Mouse (Mus musculus) spleen, postnatal 4 days (tissue): ENCODE results near the gene Nr2f6.

Source experiments
- DNase-seq, 2 experiments: peaks; one replicate each; pipeline ENCODE4 v3.0.0; 2022; ENCODE audit warnings: low spot score in 2 of 2

The Nr2f6 gene

DNA sequence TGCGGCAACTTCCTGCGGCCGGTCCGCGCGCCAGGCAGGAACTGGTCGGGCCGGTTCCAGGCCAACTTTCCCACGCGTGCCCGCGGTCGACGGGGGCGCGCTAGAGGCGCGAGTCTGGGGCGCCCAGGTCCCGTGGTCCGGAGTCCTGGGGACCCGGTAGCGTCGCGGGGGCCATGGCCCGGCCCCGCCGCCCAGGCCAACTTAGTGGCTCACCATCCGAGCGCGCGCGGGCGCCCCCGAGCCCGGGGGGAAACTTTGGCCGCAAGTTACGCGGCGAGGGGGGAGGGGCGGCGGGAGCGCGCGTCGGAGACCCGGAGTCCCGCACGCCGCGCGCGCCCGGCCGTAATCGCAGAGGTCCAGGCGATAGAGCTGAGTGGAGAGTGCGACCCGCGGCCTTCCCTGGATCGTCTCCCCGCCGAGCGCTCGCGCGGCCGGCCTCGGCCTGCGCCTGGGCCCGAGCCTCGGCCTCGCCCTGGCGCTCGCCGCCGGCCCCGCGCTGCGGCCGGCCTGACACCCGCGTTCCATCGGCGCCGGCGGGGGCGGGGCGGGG, at the start of gene Nr2f6:
Gene Nr2f6, minus strand, starts transcription at position 540 of the 550 bp plus-strand sequence.
- DNase-seq = no peak

DNA sequence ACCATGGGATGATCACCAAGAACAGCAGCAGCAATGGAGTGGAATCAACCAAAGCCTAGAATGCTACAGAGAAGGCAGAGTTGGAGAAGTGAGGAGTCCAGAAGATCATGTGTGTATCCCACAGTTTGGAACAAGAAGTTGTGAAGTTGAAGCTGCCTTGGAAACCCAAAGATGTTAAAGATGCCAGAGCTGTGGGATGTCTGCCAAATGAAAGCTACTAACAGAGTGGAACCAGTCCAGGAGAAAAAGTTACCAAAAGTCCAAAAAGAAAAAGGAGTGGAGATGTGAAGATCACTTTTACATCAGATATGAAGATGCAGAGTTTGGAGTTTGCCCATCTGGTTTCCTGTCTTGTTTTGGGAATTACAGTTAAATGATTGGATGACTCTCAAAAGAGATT, 40.4 kb upstream of the Nr2f6 start:
- no peak for DNase-seq

DNA sequence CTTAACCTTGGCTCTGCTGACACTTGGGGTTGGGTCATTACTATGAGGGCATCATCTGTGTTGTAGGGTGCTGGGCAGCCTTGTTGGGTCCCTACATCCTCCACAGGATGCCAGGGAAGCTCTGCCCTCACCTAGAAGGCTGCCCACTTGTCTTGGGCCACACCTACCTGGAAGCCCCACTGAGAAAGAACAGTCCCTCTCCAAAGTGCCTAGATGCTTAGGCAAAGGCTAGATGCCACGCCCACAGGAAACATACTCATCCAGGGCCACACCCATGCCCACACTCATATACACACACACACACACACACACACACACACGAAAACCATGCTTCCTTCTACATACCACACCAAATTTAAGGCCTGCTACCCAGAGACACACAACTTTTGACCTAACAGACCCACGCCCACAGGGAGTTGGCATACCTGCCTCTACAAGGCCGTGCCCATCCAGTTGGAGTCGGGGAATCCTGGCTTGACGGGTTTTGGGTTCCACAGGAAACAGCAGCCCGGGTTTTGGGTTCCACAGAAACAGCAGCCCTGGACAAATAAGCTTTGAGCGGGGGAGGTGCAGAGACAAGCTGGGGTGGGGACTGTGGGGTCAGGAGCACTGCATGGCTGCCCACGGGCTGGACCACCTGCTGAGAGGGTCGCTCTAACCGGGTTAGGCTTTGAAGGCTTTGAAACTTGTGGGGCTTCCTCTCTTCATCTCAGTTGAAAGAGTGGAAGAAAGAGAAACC, 29.9 kb upstream of the Nr2f6 start:
- DNase-seq = peak in 1 of 2 experiments; percentile 61

DNA sequence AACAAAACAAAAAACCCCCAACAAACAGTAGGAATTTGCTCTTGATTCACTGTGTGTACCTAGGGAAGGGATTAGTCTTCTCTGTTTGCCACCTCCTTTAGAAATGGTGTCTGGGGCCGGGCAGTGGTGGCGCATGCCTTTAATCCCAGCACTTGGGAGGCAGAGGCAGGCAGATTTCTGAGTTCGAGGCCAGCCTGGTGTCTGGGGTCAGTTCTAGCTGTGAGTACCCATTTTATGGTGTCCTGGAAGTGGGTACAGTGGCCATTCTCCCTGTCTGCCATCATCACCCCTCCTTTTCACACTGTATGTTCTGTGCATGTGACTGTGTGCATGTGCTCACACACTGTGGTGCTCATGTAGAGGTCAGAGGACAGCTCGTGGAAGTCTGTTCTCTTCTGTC, 26.5 kb upstream of the Nr2f6 start:
- peak in 1 of 2 experiments; percentile 8 for DNase-seq

DNA sequence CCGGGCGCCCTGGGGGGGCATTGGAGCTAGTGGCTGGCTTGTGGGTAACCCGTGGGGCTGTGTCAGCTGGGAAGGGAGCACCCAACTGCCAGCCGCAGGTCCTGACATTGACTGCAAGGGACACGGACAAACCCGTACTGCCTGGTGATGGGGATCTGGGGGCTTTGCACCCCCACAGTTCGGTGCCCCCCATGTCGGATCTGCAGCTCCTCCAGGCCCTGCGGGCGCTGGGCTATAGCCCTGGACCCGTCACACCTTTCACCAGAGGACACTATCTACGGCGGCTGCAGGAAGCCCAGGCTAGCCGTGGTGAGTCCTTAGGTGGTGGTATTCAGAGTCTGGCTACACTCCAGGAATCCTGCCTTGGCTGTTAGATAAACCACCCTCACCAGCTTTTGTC, 25.7 kb upstream of the Nr2f6 start:
- DNase-seq = peak; percentile 21 to 65

DNA sequence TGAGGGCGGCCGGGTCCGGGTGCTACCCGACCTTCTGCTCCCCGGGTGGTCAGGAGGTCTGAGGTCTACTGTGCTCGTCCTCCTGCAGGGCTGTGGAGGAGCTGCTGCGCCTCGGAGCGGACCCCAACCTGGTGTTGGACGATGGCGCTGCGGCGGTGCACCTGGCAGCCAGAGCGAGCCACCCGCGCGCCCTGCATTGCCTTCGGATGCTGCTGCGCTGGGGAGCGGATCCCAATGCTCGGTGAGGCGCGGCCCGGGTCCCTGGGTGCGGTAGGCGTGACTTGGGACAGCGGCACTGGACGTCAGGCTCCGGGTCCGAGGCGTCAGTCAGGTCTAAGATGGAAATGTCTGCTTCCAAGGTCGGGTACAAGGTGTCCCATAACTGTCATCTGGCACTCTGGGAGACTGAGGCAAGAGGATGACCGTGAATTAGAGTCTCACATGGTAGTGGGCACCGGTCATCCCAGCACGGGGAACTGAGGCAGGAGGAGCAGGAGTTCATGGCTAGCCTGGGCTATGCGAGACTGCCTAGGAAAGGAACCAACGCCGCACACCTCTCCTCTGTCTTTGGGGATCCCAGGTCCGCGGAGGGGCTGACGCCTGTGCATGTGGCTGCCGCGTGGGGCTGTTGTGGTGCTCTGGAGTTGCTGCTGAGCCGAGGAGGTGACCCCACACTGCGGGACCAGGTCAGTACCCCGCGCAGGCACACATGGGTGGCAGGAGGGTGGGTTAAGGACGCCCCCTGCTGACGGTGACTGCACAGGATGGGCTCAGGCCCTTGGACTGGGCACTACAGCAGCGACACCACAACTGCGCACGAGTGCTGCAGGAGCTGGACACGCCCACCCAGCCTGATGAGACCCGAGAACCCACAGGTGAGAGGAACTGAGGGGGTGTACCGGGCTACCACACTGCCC, 24.6 kb upstream of the Nr2f6 start:
- peak; percentile 86 to 93 for DNase-seq

DNA sequence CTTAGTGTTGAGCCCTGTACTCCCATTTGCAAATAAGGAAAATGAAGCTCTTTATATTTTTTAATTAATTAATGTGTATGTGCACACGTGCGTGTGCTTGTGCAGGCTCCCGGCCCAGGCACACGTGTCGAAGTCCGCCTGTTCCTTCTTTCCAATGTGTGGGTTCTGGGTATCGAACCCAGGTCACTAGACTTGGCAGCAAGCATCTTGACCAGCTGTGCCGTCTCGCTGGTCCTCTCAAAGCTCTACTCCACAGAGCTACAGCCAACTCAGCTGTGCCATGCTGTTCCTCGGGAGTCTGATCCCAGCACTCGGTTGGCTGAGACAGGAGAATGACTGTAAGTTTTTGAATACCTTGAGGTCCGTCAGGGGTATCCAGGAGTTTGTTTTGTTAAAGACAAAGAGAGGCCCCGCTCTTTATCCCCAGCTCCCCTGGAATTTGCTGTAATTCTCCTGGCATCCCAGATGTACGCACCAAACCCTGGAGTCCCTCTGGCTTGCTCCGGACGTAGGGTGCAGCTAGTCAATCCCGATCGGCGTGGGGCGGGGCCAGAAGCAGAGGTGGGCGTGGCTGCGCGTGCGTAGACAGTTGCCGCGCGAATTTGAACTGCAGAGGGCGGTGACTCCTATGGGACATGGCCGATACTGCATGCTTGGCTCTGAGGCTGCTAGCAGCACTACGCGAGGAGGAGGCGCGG, 23.8 kb upstream of the Nr2f6 start, which contains the start of gene Ankle1:
Gene Ankle1, plus strand, starts transcription at position 610 of the 698 bp plus-strand sequence.
- peak; percentile 99 for DNase-seq

DNA sequence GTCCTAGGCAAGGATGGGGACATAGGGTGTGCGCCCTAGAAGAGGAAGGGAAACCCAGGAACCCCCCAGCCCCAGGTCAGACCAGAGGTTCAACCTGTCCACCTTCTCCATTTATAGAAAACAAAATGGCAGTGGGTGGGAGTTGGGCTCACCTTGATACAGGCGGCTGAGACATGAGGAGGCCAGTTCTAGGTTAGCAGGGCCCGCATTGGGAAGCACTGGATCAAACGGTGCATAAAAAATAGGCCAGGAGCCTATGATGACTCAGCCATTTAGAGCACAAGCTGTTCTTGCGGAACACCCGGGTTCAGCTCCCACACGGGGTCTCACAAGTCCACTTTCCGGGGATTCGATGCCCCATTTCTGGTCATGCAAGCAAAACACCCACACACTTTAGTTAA, 23.2 kb upstream of the Nr2f6 start:
- no peak for DNase-seq

DNA sequence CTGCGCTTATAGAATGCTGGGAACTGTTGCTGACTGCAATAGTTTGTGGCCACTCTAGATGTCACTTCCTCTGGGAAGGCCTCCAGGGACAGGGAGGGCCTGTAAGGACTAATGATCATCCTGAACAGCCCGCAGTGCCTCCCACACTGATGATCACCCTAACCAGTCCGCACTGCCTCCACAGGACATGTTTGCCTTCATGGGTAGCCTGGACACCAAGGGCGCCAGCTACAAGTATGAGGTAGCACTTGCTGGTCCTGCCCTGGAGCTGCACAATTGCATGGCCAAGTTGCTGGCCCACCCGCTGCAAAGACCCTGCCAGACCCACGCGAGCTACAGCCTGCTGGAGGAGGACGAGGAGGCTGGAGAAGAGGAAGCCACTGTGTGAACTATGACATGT, 22.3 kb upstream of the Nr2f6 start:
- no peak for DNase-seq

DNA sequence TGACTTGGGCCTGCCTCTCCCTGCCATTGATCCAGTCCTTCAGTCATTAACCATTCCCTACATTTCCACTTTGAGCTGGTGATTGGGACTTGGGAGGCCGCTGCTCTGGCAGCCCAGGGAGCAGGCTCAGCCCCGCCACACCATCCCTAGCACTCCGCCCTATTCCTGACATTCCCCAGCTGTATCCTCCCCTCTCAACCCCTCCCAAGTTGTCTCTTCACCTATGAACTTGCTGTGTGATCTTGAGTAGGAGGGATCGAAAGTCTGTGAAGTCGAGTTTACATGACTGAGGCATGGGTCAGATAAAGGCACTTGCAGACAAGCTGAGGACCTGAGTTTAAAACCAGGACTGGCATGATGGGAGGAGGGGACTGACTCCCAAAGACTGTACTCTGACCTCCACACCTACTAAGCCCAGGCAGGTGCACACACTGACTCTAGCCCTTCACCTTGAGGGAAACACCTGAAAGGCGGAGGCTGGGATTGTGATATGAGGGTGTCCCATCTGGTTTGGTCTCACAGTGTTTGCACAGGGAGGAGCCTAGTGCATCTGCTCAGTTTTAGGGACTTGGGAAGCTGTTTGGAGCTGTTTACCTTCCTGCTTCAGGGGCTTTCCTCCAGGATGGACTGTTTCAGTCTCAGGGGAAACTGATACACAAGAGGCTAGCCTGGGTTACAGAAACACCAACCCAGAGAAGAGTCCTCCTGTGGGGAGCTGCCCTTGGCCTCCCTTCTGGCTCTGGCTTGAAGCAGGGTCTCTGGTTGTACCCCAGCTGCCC, 21.5 kb upstream of the Nr2f6 start:
- DNase-seq = no peak

DNA sequence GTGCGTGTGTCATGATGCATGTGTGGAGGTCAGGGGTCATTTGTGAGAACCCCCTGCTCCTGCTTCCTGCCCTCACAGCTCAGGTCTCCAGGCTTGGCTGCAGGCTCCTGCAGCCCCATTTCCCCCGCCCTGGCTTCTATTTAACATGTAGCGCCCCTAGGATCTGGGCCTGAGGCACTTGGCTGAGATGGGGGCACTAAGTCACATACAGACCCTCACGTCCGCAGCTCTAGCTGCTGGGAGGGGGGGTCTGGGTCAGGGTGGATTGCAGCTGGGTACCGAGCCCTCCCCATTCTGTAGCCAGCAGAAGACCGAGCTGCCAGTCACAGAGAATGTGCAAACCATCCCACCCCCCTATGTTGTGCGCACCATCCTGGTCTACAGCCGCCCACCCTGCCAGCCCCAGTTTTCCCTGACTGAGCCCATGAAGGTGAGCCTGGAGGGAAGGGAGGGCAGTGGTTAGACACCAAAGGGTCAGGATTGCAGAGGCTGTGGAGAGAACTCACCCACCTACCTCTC, 20.7 kb upstream of the Nr2f6 start:
- DNase-seq = peak in 1 of 2 experiments; percentile 55

DNA sequence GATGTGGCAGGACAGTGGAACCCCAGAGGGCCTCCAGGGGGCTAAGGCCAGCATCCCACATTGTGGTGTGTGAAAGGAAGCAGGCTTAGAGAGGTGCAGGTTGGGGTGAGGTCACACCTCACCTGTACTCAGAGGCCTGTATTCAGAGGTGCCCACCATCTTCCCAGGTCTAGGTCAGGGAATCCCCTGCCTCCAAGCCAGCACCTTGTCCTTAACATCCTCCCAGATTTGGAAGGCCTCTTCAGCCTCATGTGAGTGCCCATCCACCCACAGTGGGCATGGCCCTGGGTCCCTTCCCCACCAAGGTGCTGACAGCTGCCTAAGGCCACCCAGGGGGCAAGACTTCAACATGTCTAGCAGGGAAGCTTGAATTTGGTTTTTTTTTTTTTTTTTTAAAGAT, 19.7 kb upstream of the Nr2f6 start:
- peak in 1 of 2 experiments; percentile 58 for DNase-seq

DNA sequence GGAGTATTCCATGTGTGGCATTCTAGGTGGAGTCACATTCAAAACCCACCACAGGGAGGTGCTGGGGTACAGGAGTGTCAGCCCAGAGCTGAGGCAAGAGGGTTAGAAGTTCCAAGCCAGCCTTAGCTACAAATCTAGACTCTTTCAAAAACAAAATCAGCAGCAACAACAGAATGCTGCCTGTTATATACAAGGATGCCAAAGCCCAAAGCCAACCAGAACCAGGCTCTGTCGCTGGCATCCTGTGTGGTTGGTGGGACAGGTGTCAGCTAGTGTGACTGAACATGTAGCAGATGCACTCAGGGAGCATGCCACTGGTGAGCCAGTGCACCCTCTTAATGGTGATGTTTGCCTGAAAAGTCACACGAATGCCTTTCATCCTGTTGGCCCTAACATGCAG, 19.1 kb upstream of the Nr2f6 start:
- no peak for DNase-seq

DNA sequence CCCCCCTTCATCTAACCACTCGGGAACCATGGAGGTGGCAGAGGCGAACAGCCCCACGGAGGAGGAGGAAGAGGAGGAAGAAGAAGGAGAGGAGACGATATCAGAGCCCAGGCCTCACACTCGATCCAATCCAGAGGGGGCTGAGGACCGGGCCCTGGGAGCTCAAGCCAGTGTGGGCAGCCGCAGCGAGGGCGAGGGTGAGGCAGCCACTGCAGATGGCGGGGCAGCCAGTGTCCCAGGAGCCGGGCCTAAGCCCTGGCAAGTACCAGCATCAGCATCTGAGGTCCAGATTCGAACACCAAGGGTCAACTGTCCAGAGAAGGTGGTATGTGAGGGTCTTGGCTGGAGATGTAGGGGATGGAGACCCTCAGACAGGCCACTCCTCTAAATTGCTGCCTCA, 15.9 kb upstream of the Nr2f6 start:
- DNase-seq = no peak

DNA sequence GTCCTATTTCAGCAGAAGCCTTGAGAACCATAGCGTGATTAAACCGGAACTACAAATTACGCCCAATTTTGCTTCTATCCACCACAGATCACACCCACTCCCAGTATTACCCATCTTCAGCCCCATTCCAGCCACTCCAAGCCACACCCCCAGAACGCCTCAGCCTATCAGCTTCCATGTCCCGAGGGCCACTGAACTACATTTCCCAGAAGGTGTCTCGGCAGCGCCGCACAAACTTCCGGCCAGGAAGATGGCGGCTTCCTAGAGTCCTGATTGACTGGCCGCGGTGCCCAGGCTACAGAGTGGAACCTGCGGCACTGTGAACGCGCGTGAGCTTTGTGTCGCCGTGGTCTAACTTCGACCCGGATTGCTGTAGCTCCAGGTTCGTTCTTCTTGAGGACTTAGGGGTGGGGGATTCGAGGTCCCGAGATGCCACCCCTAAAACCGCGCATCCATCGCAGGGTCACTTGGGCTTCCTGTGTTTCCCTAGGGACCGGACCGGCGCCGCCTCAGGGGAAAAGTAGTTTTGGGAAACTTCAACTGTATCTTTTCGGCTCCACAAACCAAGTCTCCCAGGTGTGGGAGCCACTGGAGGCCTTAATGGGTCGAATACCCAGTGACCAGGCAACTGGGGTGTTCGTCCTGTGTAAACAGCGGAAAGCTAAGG, 15.0 kb upstream of the Nr2f6 start, which contains the start of gene Babam1:
Gene Babam1, plus strand, starts transcription at position 223 of the 667 bp plus-strand sequence.
- DNase-seq = peak; percentile 89 to 91

DNA sequence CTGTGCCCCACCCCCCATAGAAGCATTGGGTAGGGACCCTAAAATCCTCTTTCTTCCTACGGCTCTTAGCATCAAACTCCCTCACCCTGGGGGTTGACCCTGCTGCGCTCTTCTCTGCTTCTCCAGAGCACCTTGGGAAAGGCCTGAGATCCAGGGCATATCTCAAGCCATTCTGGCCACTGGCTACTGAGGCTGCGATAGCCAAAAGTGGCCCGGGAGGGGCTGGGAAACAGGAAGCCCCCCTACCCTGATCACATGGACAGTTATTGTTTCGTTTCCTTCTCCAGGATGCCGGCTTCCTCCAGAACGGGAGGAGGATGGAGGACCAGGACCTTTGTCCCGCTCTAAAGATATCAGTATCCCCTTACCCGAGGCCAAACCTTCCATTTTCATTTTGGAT, 13.9 kb upstream of the Nr2f6 start, which contains the start of gene Ushbp1:
Gene Ushbp1, minus strand, starts transcription at position 174 of the 400 bp plus-strand sequence.
- DNase-seq = no peak

DNA sequence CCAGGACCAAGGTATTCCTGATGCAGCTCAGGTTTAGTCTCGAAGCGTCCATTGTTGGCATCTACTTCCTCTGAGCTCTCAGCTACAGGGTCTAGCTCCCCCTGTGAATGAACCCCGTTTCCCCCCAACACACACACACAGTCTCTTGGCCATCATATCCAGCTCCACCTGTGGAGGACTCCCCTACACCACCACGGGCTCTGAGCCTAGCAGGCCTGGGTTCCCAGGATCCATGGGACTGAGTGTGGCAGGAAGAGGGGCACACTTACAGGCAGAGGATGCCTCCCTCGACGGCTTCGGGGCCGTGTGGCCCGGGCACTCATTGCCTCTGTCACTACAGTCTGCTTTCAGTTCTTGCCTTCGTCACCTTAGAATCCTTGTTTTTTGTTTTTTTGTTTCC, 13.3 kb upstream of the Nr2f6 start:
- no peak for DNase-seq

DNA sequence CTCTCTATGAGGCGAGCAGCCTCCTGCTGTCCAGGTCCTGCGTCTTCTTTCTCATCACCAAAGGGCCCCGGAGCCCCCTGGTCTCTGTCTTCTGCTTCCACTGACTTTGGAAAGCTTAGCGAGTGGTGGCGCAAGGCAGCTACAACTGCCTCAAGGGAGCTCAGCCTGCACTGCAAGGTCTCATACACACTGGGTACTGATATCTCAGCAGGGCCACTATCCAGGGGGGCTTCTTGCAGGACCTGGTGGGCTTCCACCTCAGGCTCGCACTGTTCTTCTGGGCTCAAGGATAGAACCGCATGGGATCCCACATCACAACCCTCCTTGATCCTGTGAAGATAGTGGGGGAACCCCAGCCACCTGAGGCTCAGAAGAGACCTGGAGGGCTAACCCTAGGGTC, 12.7 kb upstream of the Nr2f6 start:
- no peak for DNase-seq

DNA sequence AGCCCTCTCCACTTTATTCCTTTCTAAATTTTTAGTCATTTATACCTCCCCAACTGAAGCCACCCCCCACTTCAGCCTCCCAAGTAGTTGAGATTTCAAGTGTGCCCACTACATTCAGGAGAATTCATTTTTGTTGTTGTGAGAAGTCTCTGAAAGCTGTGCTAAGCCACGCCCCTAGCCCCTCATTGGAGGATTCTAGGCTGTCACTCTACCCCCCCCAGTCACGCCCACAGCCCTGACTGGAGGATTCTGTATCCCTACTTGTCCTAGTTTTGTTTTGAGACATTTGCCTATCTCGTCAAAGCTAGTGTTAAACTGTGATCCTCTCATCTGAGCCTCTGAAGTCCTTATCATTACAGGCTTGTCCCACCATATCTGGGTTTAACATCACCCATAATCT, 11.1 kb upstream of the Nr2f6 start:
- DNase-seq = no peak

DNA sequence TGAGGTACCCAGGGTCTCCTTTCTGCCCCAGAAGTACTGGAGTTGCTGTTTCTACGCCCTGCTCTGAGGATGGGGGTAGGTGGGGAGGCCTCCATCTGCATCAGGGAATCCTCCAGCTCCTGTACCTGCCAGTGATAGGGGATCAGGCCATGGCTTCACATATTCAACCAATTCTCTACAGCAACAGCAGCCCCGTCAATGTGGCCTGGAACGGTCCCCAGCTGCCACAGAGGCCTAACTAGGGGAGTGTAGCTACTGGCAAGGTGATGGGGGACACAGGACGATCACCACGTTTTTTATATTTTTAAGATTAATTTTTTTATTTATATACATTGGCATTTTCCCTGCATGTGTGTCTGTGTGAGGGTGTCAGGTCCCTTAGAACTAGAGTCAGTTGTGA, 10.6 kb upstream of the Nr2f6 start:
- DNase-seq = no peak
